Mouse (Mus musculus) midbrain, postnatal 0 days (tissue): ENCODE data around the gene Khdc4. TPM values are rescaled to one million over a fixed set of nuclear protein-coding genes. Genes with fewer than 3 reads are reported as not detected.

Experiments used
- ATAC-seq: fragments of 200-750 bp; cut with Nextera tagmentation; 2 replicates; pipeline ENCODE4 v1.8.0; 2017; ENCODE audit warnings: moderate number of reproducible peaks, mild to moderate bottlenecking, moderate TSS enrichment, moderate library complexity; ENCODE audit not compliant: low FRiP score
- DNase-seq: peaks from one replicate; pipeline ENCODE4 v3.0.0-alpha.2; 2015; ENCODE audit warnings: low spot score
- H3K27ac ChIP-seq: fragments of 300-500 bp; sonication (generic); 2 replicates; pipeline ENCODE4 v1.5.1; 2014; ENCODE audit warnings: low read depth, mild to moderate bottlenecking, low read length, mixed read lengths
- H3K27me3 ChIP-seq: fragments of 300-500 bp; sonication (generic); 2 replicates; pipeline ENCODE4 v1.6.1; 2014; ENCODE audit warnings: low read length, control low read depth, mixed read lengths; ENCODE audit not compliant: insufficient read depth
- H3K36me3 ChIP-seq: fragments of 300-500 bp; sonication (generic); 2 replicates; pipeline ENCODE4 v1.6.1; 2014; ENCODE audit warnings: low read length, control low read depth, mixed read lengths; ENCODE audit not compliant: insufficient read depth
- H3K4me1 ChIP-seq: fragments of 300-500 bp; sonication (generic); 2 replicates; pipeline ENCODE4 v1.6.1; 2014; ENCODE audit warnings: mild to moderate bottlenecking, control low read depth, antibody characterized with exemption, low read length, mixed read lengths; ENCODE audit not compliant: insufficient read depth
- H3K4me2 ChIP-seq: fragments of 300-500 bp; sonication (generic); 2 replicates; pipeline ENCODE4 v1.6.1; 2014; ENCODE audit warnings: low read depth, mild to moderate bottlenecking, low read length, mixed read lengths; ENCODE audit not compliant: poor library complexity, severe bottlenecking
- H3K4me3 ChIP-seq: fragments of 300-500 bp; sonication (generic); 2 replicates; pipeline ENCODE4 v1.5.1; 2014; ENCODE audit warnings: low read depth, mild to moderate bottlenecking, low read length, moderate library complexity
- H3K9ac ChIP-seq: fragments of 300-500 bp; sonication (generic); replicated peaks from 2 replicates; pipeline ENCODE4 v1.6.1; 2014; ENCODE audit warnings: mild to moderate bottlenecking, low read length, moderate library complexity, mixed read lengths; ENCODE audit not compliant: poor library complexity, severe bottlenecking
- H3K9me3 ChIP-seq: fragments of 300-500 bp; sonication (generic); 2 replicates; pipeline ENCODE4 v1.6.1; 2016; ENCODE audit warnings: low read length, control low read depth
- CTCF ChIP-seq: IDR thresholded peaks from 2 replicates; pipeline ENCODE4 v1.5.1; 2016; ENCODE audit warnings: antibody characterized with exemption, mild to moderate bottlenecking
- WGBS: fragments of 180-500 bp; shearing (Covaris S2); extraction: QIAGEN DNeasy Blood & Tissue Kit; methylation state at CpG from one replicate; pipeline ENCODE4 v1.1.7; 2014; 5-methylcytosine and 5-hydroxymethylcytosine counted together
- polyA plus RNA-seq: library from polyadenylated mRNA; unstranded; fragments of >200 nt; fragmentation: Nextera tagmentation; extraction: Ambion mirVana; gene quantifications from 2 replicates; pipeline ENCODE4 v1.2.1, GENCODE M21; 2015
- total RNA-seq: library from RNA; depleted of rRNA; stranded (reverse); fragments of >200 nt; gene quantifications from 2 replicates; pipeline ENCODE4 v1.2.3, GENCODE M21; 2014; rRNA removed

Gene Khdc4
- total and polyA plus RNA-seq, 2 experiments from 2014 or later = 70.5 to 71.8 TPM

GRCm38 (mm10) chr3:88754283-88754682 lies 68.7 kb downstream of the Khdc4 start:
- no peak overlapping the region for H3K4me2 ChIP-seq
- peaks cover 5% of the 10 kb centered on the region; the same call in 1 of the 2 replicates for H3K4me1 ChIP-seq
- peak; percentile 47 for TF ChIP-seq CTCF
- no peak for ATAC-seq
- H3K4me3 ChIP-seq = no peak overlapping the region
- no peaks in the 10 kb centered on the region for H3K9me3 ChIP-seq
- peaks cover 49% of the 10 kb centered on the region for H3K36me3 ChIP-seq
- H3K9ac ChIP-seq = no peak overlapping the region
- WGBS = 68% methylated on average over 4 of the region's 4 CpGs
- H3K27ac ChIP-seq = no peak overlapping the region
- no peaks in the 10 kb centered on the region for H3K27me3 ChIP-seq
- peak; percentile 28 for DNase-seq

GRCm38 (mm10) chr3:88755541-88755940 lies 69.9 kb downstream of the Khdc4 start:
- TF ChIP-seq CTCF = no peak
- Histone ChIP-seq H3K4me2 (no peak overlapping the region), H3K9ac (no peak overlapping the region), H3K9me3 (no peaks in the 10 kb centered on the region), H3K4me3 (no peak overlapping the region), H3K4me1 (peaks cover 5% of the 10 kb centered on the region; the same call in 1 of the 2 replicates), H3K27ac (peak overlapping the region; percentile 63; the same call in 1 of the 2 replicates), H3K36me3 (peaks cover 50% of the 10 kb centered on the region), H3K27me3 (no peaks in the 10 kb centered on the region)
- no peak for DNase-seq
- WGBS = 72% methylated on average over 3 of the region's 3 CpGs
- no peak for ATAC-seq

GRCm38 (mm10) chr3:88756276-88756675 lies 70.7 kb downstream of the Khdc4 start:
- TF ChIP-seq CTCF = no peak
- no peak overlapping the region for H3K9ac ChIP-seq
- no peak overlapping the region for H3K4me3 ChIP-seq
- no peak overlapping the region for H3K4me2 ChIP-seq
- peaks cover 5% of the 10 kb centered on the region; the same call in 1 of the 2 replicates for H3K4me1 ChIP-seq
- peak overlapping the region; percentile 63 for H3K27ac ChIP-seq
- H3K36me3 ChIP-seq = peaks cover 49% of the 10 kb centered on the region
- DNase-seq = peak; percentile 65
- H3K27me3 ChIP-seq = no peaks in the 10 kb centered on the region
- peak; percentile 28; the same call in 1 of the 2 replicates for ATAC-seq
- WGBS = 29% methylated on average over 4 of the region's 4 CpGs
- no peaks in the 10 kb centered on the region for H3K9me3 ChIP-seq

DNA sequence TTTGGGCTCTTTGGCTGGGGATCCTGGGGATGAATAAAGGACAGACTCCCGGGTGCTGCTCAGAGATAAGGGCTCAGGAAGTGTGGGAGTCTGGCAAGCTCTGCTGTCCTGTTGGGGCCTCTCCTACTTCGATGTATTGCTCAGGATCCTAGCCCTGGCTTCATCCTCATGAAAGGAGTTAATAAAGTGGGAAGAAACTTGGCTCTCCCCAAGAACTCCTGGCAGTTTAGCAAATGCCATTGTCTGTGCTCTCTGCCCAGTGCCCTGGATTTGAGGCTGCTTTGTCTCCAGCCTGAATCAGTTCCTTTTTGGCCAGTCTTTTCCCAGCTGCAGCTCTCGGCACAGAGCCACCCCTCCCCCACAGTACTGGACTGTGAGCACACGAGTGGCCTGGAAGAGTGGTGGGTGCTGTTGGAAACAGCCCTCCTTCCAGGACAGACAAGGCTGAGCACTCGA lies 72.5 kb downstream of the Khdc4 start:
- DNase-seq = peak; percentile 93
- Histone ChIP-seq H3K9ac (peak overlapping the region; percentile 13; the same call in 1 of the 2 replicates), H3K27me3 (no peaks in the 10 kb centered on the region), H3K27ac (peak overlapping the region; percentile 57), H3K4me1 (peaks cover 5% of the 10 kb centered on the region; the same call in 1 of the 2 replicates), H3K4me2 (no peak overlapping the region), H3K4me3 (no peak overlapping the region), H3K36me3 (peaks cover 51% of the 10 kb centered on the region), H3K9me3 (no peaks in the 10 kb centered on the region)
- no peak for TF ChIP-seq CTCF
- peak; percentile 90 for ATAC-seq
- 5% methylated on average over 5 of the region's 5 CpGs for WGBS

GRCm38 (mm10) chr3:88761619-88762018 lies 76.0 kb downstream of the Khdc4 start:
- Histone ChIP-seq H3K9ac (no peak overlapping the region), H3K27ac (no peak overlapping the region), H3K9me3 (no peaks in the 10 kb centered on the region), H3K4me1 (peaks cover 5% of the 10 kb centered on the region; the same call in 1 of the 2 replicates), H3K4me2 (no peak overlapping the region), H3K36me3 (peaks cover 42% of the 10 kb centered on the region), H3K27me3 (no peaks in the 10 kb centered on the region), H3K4me3 (no peak overlapping the region)
- 96% methylated on average over 19 of the region's 19 CpGs for WGBS
- no peak for TF ChIP-seq CTCF
- DNase-seq = no peak
- no peak for ATAC-seq

GRCm38 (mm10) chr3:88762401-88762831 lies 76.8 kb downstream of the Khdc4 start:
- Histone ChIP-seq H3K9ac (no peak overlapping the region), H3K36me3 (peaks cover 38% of the 10 kb centered on the region; the same call in 1 of the 2 replicates), H3K27ac (no peak overlapping the region), H3K9me3 (no peaks in the 10 kb centered on the region), H3K4me3 (no peak overlapping the region), H3K4me2 (no peak overlapping the region), H3K27me3 (no peaks in the 10 kb centered on the region), H3K4me1 (no peaks in the 10 kb centered on the region)
- peak; percentile 39 for TF ChIP-seq CTCF
- no peak for DNase-seq
- 31% methylated on average over 6 of the region's 6 CpGs for WGBS
- ATAC-seq = no peak

Other genes starting within 250 kb of the Khdc4 start
- 52.6 and 62.0 TPM in 2 replicates for gene Sema4a, start 224.6 kb upstream of the Khdc4 start, total RNA-seq
- 42.1 and 44.2 TPM in 2 replicates for gene Sema4a, start 224.6 kb upstream of the Khdc4 start, polyA plus RNA-seq
- gene Lmna, start 175.8 kb upstream of the Khdc4 start, total RNA-seq = 57.6 and 75.0 TPM in 2 replicates
- gene Lmna, start 175.8 kb upstream of the Khdc4 start, polyA plus RNA-seq = 74.1 and 77.2 TPM in 2 replicates
- gene Mex3a, start 153.4 kb upstream of the Khdc4 start, total RNA-seq = 56.9 and 58.2 TPM in 2 replicates
- gene Mex3a, start 153.4 kb upstream of the Khdc4 start, polyA plus RNA-seq = 15.4 and 16.1 TPM in 2 replicates
- 0.60 TPM in 1 of 2 replicates, not detected in the other for gene Rab25, start 137.5 kb upstream of the Khdc4 start, total RNA-seq
- 0.46 TPM in 1 of 2 replicates, not detected in the other for gene Rab25, start 137.5 kb upstream of the Khdc4 start, polyA plus RNA-seq
- 46.7 and 66.0 TPM in 2 replicates for gene Lamtor2, start 132.7 kb upstream of the Khdc4 start, total RNA-seq
- gene Lamtor2, start 132.7 kb upstream of the Khdc4 start, polyA plus RNA-seq = 187 and 205 TPM in 2 replicates
- 103 and 120 TPM in 2 replicates for gene Ubqln4, start 132.0 kb upstream of the Khdc4 start, total RNA-seq
- gene Ubqln4, start 132.0 kb upstream of the Khdc4 start, polyA plus RNA-seq = 29.7 and 30.4 TPM in 2 replicates
- 236 and 250 TPM in 2 replicates for gene Ssr2, start 109.9 kb upstream of the Khdc4 start, total RNA-seq
- gene Ssr2, start 109.9 kb upstream of the Khdc4 start, polyA plus RNA-seq = 196 and 210 TPM in 2 replicates
- 59.6 and 80.3 TPM in 2 replicates for gene Arhgef2, start 79.8 kb upstream of the Khdc4 start, total RNA-seq
- gene Arhgef2, start 79.8 kb upstream of the Khdc4 start, polyA plus RNA-seq = 38.9 and 46.8 TPM in 2 replicates
- gene Rxfp4, start 32.7 kb upstream of the Khdc4 start, total RNA-seq = 0.42 TPM in 1 of 2 replicates, not detected in the other
- gene Rxfp4, start 32.7 kb upstream of the Khdc4 start, polyA plus RNA-seq = not detected in 2 replicates
- gene Rit1, start 31.0 kb downstream of the Khdc4 start, total RNA-seq = 78.1 and 88.3 TPM in 2 replicates
- gene Rit1, start 31.0 kb downstream of the Khdc4 start, polyA plus RNA-seq = 73.5 and 81.3 TPM in 2 replicates
- gene Syt11, start 89.4 kb downstream of the Khdc4 start, total RNA-seq = 142 and 150 TPM in 2 replicates
- 243 and 246 TPM in 2 replicates for gene Syt11, start 89.4 kb downstream of the Khdc4 start, polyA plus RNA-seq
- gene Gon4l, start 149.4 kb downstream of the Khdc4 start, total RNA-seq = 41.9 and 44.7 TPM in 2 replicates
- gene Gon4l, start 149.4 kb downstream of the Khdc4 start, polyA plus RNA-seq = 8.2 and 9.6 TPM in 2 replicates
- gene Msto1, start 228.2 kb downstream of the Khdc4 start, total RNA-seq = 39.6 and 52.1 TPM in 2 replicates
- gene Msto1, start 228.2 kb downstream of the Khdc4 start, polyA plus RNA-seq = 46.3 and 50.8 TPM in 2 replicates